Mouse (Mus musculus): ENCODE results near the gene Cd34. TPM values are rescaled to one million over a fixed set of nuclear protein-coding genes. Genes with fewer than 3 reads are reported as not detected.

Gene Cd34
- polyA plus RNA-seq, 1 experiment from 2014 or later, result 52.1 TPM

DNA sequence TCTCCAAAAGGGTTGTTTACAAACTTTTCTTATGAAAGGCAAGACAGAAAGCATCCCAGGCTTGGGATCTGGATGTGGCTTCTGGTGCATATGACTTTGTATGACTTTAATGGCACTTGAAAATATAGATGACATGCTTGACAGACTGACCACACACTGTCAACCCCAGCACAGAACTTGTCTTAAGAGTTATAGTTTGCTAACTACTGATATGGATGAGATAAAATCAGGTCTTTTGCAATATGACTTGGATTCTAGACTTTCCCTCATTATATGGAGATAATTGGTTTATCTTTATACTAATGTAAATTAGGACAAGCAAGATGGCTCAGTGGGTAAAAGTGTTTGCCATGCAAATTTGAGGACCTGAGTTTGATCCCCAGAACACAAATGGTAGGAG lies 4.3 kb downstream of the Cd34 start:
- Histone ChIP-seq H3K4me2 (replicated peaks) (no peak overlapping the region), H3K4me1 (peaks cover 7% of the 10 kb centered on the region), H3K27me3 (replicated peaks) (peaks cover 9% of the 10 kb centered on the region), H3K9me3 (no peaks in the 10 kb centered on the region), H3K27ac (no peak overlapping the region), H3K36me3 (no peaks in the 10 kb centered on the region), H3K9ac (no peak overlapping the region), H3K4me3 (no peak overlapping the region)
- ATAC-seq (ENCODE audit: low FRiP score, low read depth), result no peak

DNA sequence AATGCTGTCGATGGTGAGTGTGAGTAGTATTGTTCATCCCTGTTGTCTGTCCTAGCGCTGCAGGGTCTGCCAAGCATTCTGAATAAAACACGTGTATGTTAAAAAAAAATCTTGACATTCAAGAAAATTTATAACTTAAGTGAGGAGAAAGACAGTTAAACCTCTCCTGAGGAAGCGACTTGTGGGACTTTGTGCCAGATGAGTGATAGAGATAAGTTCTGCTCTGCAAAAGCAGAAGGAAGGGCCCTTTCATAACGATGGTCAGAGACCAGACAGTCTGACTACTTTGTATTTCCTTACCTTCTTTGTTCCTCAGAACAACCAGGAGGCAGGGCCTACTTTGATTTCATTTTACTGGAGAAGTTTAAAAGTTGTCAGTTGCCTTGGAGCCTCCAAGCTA lies 4.9 kb downstream of the Cd34 start:
- no peaks in the 10 kb centered on the region for H3K9me3 ChIP-seq
- no peak overlapping the region for H3K9ac ChIP-seq
- H3K4me1 ChIP-seq, result peaks cover 7% of the 10 kb centered on the region
- no peaks in the 10 kb centered on the region for H3K36me3 ChIP-seq
- H3K4me2 ChIP-seq (replicated peaks), result no peak overlapping the region
- H3K27ac ChIP-seq, result no peak overlapping the region
- ATAC-seq (ENCODE audit: low FRiP score, low read depth), result no peak
- H3K27me3 ChIP-seq (replicated peaks), result peaks cover 7% of the 10 kb centered on the region
- H3K4me3 ChIP-seq, result no peak overlapping the region
- WGBS, result 81% methylated on average over 5 of the region's 5 CpGs

DNA sequence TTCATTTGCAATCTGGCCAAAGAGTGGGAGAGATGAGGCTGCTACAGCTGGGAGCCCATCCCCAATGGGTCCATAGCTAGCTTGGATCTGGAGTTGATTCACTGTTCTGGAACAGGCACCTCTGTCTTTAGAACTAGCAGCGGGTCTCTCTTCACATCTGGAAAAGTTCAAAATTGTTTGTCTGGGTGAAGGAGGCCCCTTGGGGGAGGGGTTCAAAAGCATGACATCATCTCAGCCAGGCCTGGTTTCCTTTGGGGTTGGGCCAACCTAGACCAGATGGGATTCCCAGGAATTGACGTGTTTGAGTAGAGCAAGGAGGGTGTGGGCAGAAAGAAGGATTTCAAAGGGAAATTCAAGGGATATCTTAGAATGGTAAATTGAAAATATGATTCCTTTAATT lies 6.8 kb downstream of the Cd34 start:
- WGBS, result 81% methylated on average over 2 of the region's 2 CpGs
- Histone ChIP-seq H3K4me1 (no peaks in the 10 kb centered on the region), H3K9ac (no peak overlapping the region), H3K9me3 (no peaks in the 10 kb centered on the region), H3K36me3 (no peaks in the 10 kb centered on the region), H3K4me2 (replicated peaks) (no peak overlapping the region), H3K27ac (no peak overlapping the region), H3K27me3 (replicated peaks) (no peaks in the 10 kb centered on the region), H3K4me3 (no peak overlapping the region)
- ATAC-seq (ENCODE audit: low FRiP score, low read depth), result no peak

DNA sequence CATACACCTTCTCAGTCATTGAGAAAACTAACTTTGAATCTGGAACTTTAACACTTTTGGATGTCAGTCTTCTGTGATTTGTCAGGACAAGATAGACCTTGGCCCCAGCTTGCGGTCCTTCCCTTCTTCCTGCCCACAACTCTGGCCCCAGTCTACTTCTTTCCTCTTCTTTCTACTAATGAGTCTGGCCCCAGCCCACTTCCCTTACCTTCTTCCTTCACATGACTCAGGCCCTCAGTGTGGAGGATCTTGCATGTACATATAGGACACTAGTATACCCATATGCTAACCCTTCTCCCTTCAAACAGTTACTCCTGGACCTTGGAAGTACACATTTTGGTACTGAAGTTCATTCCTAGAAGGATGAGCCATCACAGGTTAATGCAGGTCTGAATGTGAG lies 7.8 kb downstream of the Cd34 start:
- Histone ChIP-seq H3K36me3 (no peaks in the 10 kb centered on the region), H3K4me1 (no peaks in the 10 kb centered on the region), H3K27me3 (replicated peaks) (no peaks in the 10 kb centered on the region), H3K4me2 (replicated peaks) (no peak overlapping the region), H3K9ac (no peak overlapping the region), H3K9me3 (no peaks in the 10 kb centered on the region), H3K4me3 (no peak overlapping the region), H3K27ac (no peak overlapping the region)
- 93% methylated on average over 1 of the region's 1 CpGs for WGBS
- no peak for ATAC-seq (ENCODE audit: low FRiP score, low read depth)

DNA sequence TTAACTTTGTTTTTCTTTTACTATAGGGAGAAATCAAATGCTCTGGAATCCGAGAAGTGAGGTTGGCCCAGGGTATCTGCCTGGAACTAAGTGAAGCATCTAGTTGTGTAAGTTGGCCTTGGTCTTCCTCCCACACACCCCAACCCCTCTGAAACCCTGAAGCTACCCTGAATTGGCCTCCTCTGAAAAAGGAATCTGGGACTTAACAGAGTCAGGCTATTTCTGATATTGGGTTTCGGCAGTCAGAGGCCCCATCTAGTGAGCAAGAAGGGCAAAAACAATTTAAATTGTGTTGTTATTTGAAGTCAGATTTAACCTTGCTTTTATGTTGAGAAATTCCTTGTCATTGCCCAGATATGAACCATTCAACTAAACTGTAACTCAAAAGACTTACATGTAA lies 12.3 kb downstream of the Cd34 start:
- H3K36me3 ChIP-seq, result no peaks in the 10 kb centered on the region
- ATAC-seq (ENCODE audit: low FRiP score, low read depth), result no peak
- no peaks in the 10 kb centered on the region for H3K9me3 ChIP-seq
- H3K9ac ChIP-seq, result no peak overlapping the region
- no peaks in the 10 kb centered on the region for H3K4me1 ChIP-seq
- WGBS, result 68% methylated on average over 2 of the region's 2 CpGs
- no peak overlapping the region for H3K4me2 ChIP-seq (replicated peaks)
- H3K27ac ChIP-seq, result no peak overlapping the region
- no peak overlapping the region for H3K4me3 ChIP-seq
- H3K27me3 ChIP-seq (replicated peaks), result no peaks in the 10 kb centered on the region

DNA sequence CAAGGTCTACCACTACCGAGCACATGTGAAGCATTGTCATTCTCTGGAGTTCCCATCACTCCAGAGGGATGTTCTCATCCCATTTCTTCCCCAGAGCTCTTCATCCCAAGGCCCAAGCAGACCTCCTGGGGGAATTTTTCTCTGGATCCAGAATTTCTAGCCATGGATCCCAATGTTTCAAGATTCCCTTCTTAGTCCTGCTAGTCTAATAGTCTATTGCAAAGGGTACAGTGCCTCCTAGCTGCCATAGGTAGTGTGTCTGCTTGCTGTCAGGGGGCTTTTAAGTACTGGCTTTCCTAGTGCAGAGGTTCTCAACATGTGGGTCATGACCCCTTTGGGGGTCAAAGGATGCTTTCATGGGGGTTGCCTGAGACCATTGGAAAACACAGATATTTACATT lies 14.3 kb downstream of the Cd34 start:
- H3K36me3 ChIP-seq, result no peaks in the 10 kb centered on the region
- H3K4me3 ChIP-seq, result no peak overlapping the region
- H3K27me3 ChIP-seq (replicated peaks), result no peaks in the 10 kb centered on the region
- no peaks in the 10 kb centered on the region for H3K9me3 ChIP-seq
- 83% methylated on average over 1 of the region's 1 CpGs for WGBS
- H3K4me1 ChIP-seq, result no peaks in the 10 kb centered on the region
- ATAC-seq (ENCODE audit: low FRiP score, low read depth), result no peak
- H3K4me2 ChIP-seq (replicated peaks), result no peak overlapping the region
- no peak overlapping the region for H3K27ac ChIP-seq
- no peak overlapping the region for H3K9ac ChIP-seq

DNA sequence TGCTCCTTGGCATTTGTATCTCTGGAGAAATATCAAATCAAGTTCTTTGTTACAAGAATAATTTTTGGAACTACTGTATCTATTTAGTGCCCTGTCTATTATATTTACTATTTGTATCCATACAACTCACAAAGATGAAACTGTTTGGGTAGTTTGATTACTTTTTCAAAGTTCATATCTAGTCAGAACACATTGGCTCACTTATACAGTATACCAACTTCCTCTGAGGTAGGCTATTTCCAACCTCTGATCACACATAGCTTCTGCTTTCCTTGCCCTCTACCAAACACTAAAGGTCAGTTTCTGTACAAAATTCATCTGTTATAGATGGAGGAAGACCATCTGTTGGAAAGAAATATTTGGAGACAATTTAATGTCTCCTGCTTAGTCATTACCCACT lies 16.1 kb downstream of the Cd34 start:
- H3K4me3 ChIP-seq, result no peak overlapping the region
- no peaks in the 10 kb centered on the region for H3K4me1 ChIP-seq
- ATAC-seq (ENCODE audit: low FRiP score, low read depth), result no peak
- no peaks in the 10 kb centered on the region for H3K9me3 ChIP-seq
- H3K9ac ChIP-seq, result no peak overlapping the region
- no peak overlapping the region for H3K4me2 ChIP-seq (replicated peaks)
- H3K27me3 ChIP-seq (replicated peaks), result no peaks in the 10 kb centered on the region
- H3K27ac ChIP-seq, result no peak overlapping the region
- H3K36me3 ChIP-seq, result no peaks in the 10 kb centered on the region

DNA sequence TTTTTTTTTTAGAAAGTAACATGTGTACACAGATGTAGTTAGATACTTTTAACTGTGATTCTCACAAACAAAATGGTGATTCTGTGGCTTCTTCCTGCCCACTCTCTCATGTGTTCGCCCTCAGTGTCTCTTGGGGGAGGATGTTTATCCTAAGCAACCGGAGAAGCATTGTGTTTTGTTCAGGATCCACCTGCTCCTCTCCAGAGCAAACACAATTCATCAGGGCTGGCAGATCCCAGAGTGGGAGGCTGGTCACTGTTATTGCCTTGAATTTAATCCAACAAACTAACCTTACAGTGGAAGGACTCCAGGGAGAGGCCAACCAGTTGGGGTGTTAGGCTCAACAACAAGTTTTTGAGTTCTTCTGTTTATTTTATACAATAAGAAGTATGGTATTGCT lies 17.1 kb downstream of the Cd34 start:
- no peaks in the 10 kb centered on the region for H3K9me3 ChIP-seq
- H3K4me2 ChIP-seq (replicated peaks), result no peak overlapping the region
- H3K4me3 ChIP-seq, result no peak overlapping the region
- no peak overlapping the region for H3K27ac ChIP-seq
- no peaks in the 10 kb centered on the region for H3K36me3 ChIP-seq
- no peaks in the 10 kb centered on the region for H3K27me3 ChIP-seq (replicated peaks)
- H3K4me1 ChIP-seq, result no peaks in the 10 kb centered on the region
- 37% methylated on average over 2 of the region's 2 CpGs for WGBS
- no peak overlapping the region for H3K9ac ChIP-seq
- ATAC-seq (ENCODE audit: low FRiP score, low read depth), result no peak

DNA sequence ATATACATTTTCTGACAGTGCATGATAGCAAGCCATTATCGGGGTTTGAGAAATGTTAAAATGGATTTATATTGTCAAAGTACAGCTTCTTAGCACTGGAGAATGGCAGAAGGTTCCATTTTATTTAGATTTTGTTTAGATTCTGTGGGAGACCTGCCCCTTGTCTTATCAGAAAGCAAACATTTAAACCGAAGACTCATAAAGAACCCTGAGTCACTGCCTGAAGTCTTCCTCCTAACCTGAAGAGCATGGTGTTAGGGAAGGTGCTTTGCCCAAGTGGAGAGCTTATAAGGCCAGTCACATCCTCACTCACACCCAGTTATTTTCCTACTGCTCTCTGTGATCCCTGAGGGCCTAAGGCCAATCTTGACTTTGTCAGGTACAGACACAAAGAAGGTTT lies 18.4 kb downstream of the Cd34 start:
- no peak overlapping the region for H3K4me3 ChIP-seq
- H3K27ac ChIP-seq, result no peak overlapping the region
- H3K4me2 ChIP-seq (replicated peaks), result no peak overlapping the region
- no peaks in the 10 kb centered on the region for H3K27me3 ChIP-seq (replicated peaks)
- no peaks in the 10 kb centered on the region for H3K36me3 ChIP-seq
- no peaks in the 10 kb centered on the region for H3K9me3 ChIP-seq
- no peak overlapping the region for H3K9ac ChIP-seq
- ATAC-seq (ENCODE audit: low FRiP score, low read depth), result no peak
- H3K4me1 ChIP-seq, result no peaks in the 10 kb centered on the region
- 95% methylated on average over 2 of the region's 2 CpGs for WGBS

DNA sequence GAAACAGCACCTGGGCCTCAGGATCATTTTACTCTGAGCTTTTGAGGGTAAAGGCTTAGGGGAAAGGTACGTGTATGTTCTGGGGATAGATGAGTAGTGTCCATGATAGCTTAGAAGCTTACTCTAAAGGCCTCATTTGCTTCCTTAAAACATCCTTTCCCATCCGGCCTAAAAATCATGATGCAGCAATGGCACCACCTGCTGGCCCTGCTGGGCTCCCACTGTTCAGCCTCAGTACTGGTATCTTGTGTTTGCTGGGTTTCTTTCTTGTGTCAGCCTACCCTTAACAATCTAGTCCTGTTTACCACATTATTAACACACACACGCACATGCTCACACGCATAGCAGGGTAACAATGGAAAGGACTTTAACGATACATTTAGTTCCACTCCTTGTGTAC lies 23.6 kb downstream of the Cd34 start:
- H3K36me3 ChIP-seq, result no peaks in the 10 kb centered on the region
- no peaks in the 10 kb centered on the region for H3K9me3 ChIP-seq
- peak; percentile 68 for ATAC-seq (ENCODE audit: low FRiP score, low read depth)
- no peak overlapping the region for H3K4me3 ChIP-seq
- H3K9ac ChIP-seq, result no peak overlapping the region
- 32% methylated on average over 5 of the region's 5 CpGs for WGBS
- H3K4me2 ChIP-seq (replicated peaks), result no peak overlapping the region
- H3K4me1 ChIP-seq, result no peaks in the 10 kb centered on the region
- H3K27ac ChIP-seq, result no peak overlapping the region
- no peaks in the 10 kb centered on the region for H3K27me3 ChIP-seq (replicated peaks)

DNA sequence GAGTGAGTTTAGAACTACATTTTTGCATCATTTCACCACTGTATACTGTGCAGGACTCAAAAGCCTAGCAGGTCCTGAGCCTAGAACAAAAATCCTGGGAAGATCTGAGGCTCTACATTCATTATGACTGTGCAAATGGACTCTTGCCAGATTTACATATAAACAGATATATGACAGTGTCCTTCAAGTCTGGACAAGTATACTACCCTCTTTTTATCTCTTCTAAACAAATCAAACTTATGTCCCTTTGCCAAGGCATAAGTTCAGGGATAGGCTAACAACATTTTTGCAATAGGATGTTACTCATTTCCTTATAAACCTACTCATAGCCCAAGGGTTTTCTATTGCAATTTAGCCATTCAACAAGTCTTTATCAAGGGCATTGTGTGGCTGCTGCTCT lies 24.1 kb downstream of the Cd34 start:
- H3K9ac ChIP-seq, result no peak overlapping the region
- no peaks in the 10 kb centered on the region for H3K9me3 ChIP-seq
- H3K27me3 ChIP-seq (replicated peaks), result no peaks in the 10 kb centered on the region
- H3K4me3 ChIP-seq, result no peak overlapping the region
- no peak overlapping the region for H3K4me2 ChIP-seq (replicated peaks)
- no peaks in the 10 kb centered on the region for H3K4me1 ChIP-seq
- H3K36me3 ChIP-seq, result no peaks in the 10 kb centered on the region
- no peak overlapping the region for H3K27ac ChIP-seq
- no peak; the same call in 1 of the 2 replicates for ATAC-seq (ENCODE audit: low FRiP score, low read depth)

DNA sequence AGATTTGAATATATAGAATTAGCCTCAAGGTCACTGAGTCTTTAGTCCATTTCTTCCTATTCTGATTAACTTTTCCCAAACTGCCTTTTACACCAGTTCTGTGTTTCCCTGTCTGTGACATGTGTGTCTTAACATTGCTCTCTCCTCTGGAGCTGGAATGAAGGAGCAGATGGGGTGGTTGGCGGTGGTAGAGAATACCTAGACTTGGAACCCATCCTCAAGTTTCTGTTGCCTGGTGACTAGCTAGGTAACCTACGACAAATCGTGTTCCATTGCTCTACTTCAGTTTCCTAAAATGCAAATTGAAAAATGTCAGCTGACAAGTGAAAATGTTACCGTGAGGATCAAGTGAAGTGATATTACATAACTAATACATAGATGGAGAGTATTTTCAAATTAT lies 33.4 kb downstream of the Cd34 start:
- WGBS, result 94% methylated on average over 4 of the region's 4 CpGs
- Histone ChIP-seq H3K9me3 (no peaks in the 10 kb centered on the region), H3K27me3 (replicated peaks) (0 out of 2 replicates have a peak, but pooled peaks cover 2% of the 10 kb centered on the region), H3K4me2 (replicated peaks) (no peak overlapping the region), H3K4me3 (no peak overlapping the region), H3K27ac (no peak overlapping the region), H3K9ac (no peak overlapping the region), H3K4me1 (peaks cover 6% of the 10 kb centered on the region; the same call in 1 of the 2 replicates), H3K36me3 (no peaks in the 10 kb centered on the region)
- ATAC-seq (ENCODE audit: low FRiP score, low read depth), result no peak

DNA sequence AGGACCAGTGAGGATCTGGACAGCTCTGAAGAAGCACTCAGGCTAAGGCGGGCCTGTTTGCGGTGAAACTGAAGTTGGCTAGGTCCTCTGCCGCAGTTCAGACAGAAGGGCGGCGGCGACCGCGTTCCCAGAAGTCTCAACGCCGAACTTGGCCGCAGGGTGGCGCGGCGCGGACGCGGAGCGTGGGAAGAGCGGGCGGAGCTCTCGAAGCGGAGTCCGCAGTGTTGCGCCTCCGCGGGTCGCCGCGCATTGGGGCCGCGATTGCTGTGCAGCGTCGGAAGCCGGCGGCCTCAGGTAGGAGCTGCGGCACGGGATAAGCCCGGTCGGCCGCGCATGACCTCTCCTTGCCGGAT lies 37.5 kb downstream of the Cd34 start:
- Histone ChIP-seq H3K4me2 (replicated peaks) (peak overlapping the region; percentile 90), H3K4me1 (peaks cover 20% of the 10 kb centered on the region), H3K27me3 (replicated peaks) (0 out of 2 replicates have a peak, but pooled peaks cover 5% of the 10 kb centered on the region), H3K4me3 (peak overlapping the region; percentile 74), H3K36me3 (no peaks in the 10 kb centered on the region), H3K9ac (peak overlapping the region; percentile 74), H3K27ac (no peak overlapping the region), H3K9me3 (no peaks in the 10 kb centered on the region)
- peak; percentile 88 for ATAC-seq (ENCODE audit: low FRiP score, low read depth)
- under 1% methylated on average over 42 of the region's 42 CpGs for WGBS

Measured in neural tube, embryonic 12.5 days (tissue).